Mouse (Mus musculus) c-Kit-negative CD71-positive TER-119-positive erythroid progenitor cells, embryonic 14.5 days (primary cell): ENCODE data around the gene Ugt1a2.
A peak's percentile ranks its signal among the peaks of the same experiment; 100 is the strongest.
"Not testable (repeated sequence)": the region's sequence is repeated elsewhere in the genome, so short reads cannot be mapped to it uniquely, and the experiment has no call there.

Experiments used
- DNase-seq: peaks from one replicate; pipeline ENCODE4 v3.0.0-alpha.2; 2013; ENCODE audit warnings: low read depth, low spot score

Ugt1a2 gene

GRCm38 (mm10) chr1:88200456-88200855 lies at the start of gene Ugt1a2:
TSS of gene Ugt1a2 (plus strand) at chr1:88200601.
- no peak for DNase-seq

- DNase-seq, result no peak
These were observed 42.0 kb upstream of the Ugt1a2 start for GRCm38 (mm10) chr1:88158430-88158829.

GRCm38 (mm10) chr1:88165711-88166110 lies 34.7 kb upstream of the Ugt1a2 start, which contains the start of gene Ugt1a5:
TSS of gene Ugt1a5 (plus strand) at chr1:88166012.
- DNase-seq, result no peak

DNA sequence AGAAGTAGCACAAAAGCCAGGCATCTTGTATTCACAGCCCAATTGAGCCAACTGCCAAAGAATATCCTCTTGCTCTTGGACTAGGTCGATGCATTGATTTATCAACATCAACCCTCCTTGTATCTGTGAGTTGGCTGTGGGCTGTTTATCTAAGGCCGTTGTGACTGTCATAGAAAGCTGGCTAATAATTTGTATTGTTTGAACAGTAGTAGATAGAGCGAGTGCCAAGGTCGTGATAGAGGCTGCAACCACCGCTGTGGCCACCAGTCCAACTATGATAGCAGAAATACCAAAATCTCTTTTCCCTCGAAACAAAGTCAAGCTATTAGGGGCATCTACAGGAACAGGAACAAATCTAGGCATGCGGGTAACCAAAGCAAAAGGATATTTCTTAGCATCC lies 28.2 kb upstream of the Ugt1a2 start:
- DNase-seq, result not testable (repeated sequence)

GRCm38 (mm10) chr1:88179657-88180056 lies 20.7 kb upstream of the Ugt1a2 start:
- DNase-seq, result no peak

- DNase-seq, result no peak
These were observed 14.0 kb upstream of the Ugt1a2 start for GRCm38 (mm10) chr1:88186325-88186935.

GRCm38 (mm10) chr1:88192136-88192535 lies 8.3 kb upstream of the Ugt1a2 start:
- no peak for DNase-seq

DNA sequence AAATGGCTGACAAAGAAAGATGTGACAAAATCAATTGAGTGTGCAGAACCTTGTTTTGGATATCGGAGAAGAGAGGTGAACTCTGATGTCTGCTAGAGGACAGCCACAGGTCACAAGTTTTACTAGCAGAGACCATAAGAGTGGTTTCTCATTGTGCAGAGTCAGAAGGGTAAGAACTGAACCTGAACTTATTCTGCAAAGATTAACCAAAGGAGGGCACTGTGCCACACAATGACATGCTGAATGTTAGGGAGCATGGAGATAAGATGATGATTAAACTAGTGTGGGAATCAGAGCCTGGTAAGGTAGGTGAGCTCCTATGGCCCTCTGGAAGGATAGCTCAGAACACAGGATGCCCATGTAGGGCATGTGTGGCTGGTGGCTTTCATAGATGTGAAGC lies 4.7 kb upstream of the Ugt1a2 start:
- DNase-seq, result no peak

- no peak for DNase-seq
These were observed 3.0 kb upstream of the Ugt1a2 start for GRCm38 (mm10) chr1:88197443-88197842.

- no peak for DNase-seq
These were observed 405 bp upstream of the Ugt1a2 start for GRCm38 (mm10) chr1:88199996-88200395.

DNA sequence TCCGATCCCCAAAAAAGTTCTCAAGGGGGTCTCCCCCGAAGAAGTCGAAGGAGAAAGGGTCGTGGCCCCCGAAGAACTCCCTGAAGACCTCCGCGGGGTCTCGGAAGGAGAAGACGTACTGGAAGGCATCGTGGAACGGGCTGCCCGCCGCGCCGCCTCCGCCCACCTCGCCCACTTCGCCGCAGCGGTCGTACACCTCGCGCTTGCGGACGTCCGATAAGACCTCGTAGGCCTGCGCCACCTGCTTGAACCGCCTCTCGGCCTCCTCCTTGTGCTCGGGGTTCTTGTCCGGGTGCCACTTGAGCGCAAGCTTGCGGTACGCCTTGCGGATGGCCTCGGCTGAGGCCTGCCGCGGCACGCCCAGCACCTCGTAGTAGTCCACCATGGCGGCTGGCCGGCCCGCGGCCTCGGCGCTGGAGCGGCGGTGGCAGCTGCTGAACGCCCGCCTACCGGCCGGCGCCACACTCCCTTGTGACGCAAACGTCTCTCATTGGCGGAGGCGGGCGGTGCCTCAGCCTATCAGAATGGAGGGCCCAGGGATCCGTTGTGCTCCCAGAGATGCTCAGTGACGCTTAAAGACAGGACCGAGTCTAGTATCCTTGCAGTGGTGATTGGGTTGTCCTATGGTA lies 5.0 kb downstream of the Ugt1a2 start, which contains the start of gene Dnajb3:
Dnajb3 (minus strand) TSS at position 489 of the 629 bp plus-strand sequence.
- peak; percentile 81 for DNase-seq

GRCm38 (mm10) chr1:88206843-88207479 lies 6.6 kb downstream of the Ugt1a2 start:
- peak; percentile 74 for DNase-seq

GRCm38 (mm10) chr1:88211812-88212211 lies 11.4 kb downstream of the Ugt1a2 start, which contains the start of gene Ugt1a1:
TSS of gene Ugt1a1 (plus strand) at chr1:88211959.
- no peak for DNase-seq

GRCm38 (mm10) chr1:88212341-88213045 lies 12.1 kb downstream of the Ugt1a2 start:
- no peak for DNase-seq

DNA sequence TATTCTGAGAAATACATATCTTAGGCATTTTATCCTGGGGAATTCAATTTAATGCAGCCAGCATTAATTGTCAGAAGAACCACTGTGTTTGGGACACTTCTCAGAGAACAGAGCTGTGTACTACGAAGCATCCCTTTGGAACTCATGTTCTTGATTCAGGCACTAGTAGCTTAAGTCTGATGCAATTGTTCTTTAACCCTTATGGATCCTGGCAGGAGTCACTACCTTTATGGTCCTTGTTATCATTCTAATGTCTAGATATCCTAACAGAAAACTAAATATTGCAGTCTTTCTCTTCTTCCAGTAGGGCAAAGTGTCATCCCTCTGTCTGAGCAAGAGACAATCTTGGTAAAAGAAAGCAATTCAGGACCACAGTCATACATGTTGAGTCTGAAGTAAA lies 12.7 kb downstream of the Ugt1a2 start:
- no peak for DNase-seq

- DNase-seq, result no peak
These were observed 13.5 kb downstream of the Ugt1a2 start for GRCm38 (mm10) chr1:88213766-88214461.

DNA sequence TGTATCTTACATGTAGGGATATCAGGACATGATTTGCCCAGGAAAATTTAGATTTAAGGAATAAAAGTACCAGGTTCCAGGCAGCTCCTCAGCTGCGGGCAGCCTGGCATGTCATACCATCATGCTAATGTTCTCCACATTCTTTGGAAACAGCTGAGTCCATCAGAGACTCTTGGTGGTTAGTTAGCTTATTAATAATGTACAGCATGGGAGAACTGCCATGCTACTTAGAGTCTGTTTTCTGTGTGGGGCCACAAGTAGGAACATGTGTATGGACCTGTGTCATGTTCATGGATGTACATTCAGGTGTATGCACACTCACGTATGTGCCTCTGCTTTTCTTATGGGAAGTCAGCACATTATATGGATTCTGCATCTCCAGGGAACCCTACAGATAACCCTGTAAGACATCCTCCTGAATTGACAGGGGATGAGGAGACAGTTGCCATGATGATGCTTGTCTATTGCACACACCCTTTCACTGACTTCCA lies 14.1 kb downstream of the Ugt1a2 start:
- no peak for DNase-seq

- DNase-seq, result no peak
These were observed 15.3 kb downstream of the Ugt1a2 start for GRCm38 (mm10) chr1:88215466-88216380.

GRCm38 (mm10) chr1:88216551-88216950 lies 16.1 kb downstream of the Ugt1a2 start:
- no peak for DNase-seq

DNA sequence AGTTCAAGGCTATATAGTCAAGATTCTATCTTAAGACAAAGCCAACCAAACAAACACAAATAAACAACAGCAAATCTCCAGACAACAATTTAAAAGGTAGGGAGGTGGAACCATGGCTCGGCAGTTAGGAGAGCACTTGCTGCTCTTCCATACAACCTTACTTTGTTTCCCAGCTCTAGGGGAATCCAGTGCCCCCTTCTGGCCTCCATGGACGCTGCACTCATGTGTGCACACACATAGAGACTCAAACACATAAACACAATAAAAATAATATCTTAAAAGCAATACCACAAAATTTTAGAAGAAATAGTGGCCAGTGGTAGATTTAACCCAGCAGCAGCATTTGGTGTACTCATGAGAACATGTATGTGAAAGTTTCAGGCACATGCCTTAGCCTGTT lies 16.7 kb downstream of the Ugt1a2 start:
- DNase-seq, result no peak
